Mouse (Mus musculus): ENCODE results near the gene Btnl9.
"Not testable (repeated sequence)": the region's sequence is repeated elsewhere in the genome, so short reads cannot be mapped to it uniquely, and the experiment has no call there.

Gene Btnl9

GRCm38 (mm10) chr11:49176047-49176779 lies 10.7 kb downstream of the Btnl9 start:
- DNase-seq (ENCODE audit: low spot score in 2 of 2) = not testable (repeated sequence)

- no peak for DNase-seq (ENCODE audit: low spot score in 2 of 2)
Measured at GRCm38 (mm10) chr11:49175345-49175744, 11.6 kb downstream of the Btnl9 start.

GRCm38 (mm10) chr11:49170576-49170975 lies 16.4 kb downstream of the Btnl9 start:
- no peak for DNase-seq (ENCODE audit: low spot score in 2 of 2)

- DNase-seq (ENCODE audit: low spot score in 2 of 2) = no peak
Measured at GRCm38 (mm10) chr11:49168839-49169611, 17.9 kb downstream of the Btnl9 start.

GRCm38 (mm10) chr11:49156821-49157814 lies 29.8 kb downstream of the Btnl9 start:
- DNase-seq (ENCODE audit: low spot score in 2 of 2) = no peak

- no peak for DNase-seq (ENCODE audit: low spot score in 2 of 2)
Measured at GRCm38 (mm10) chr11:49154077-49154476, 32.9 kb downstream of the Btnl9 start, which contains the start of gene Olfr1394. TSS of gene Olfr1394 (plus strand) at chr11:49154377.

- DNase-seq (ENCODE audit: low spot score in 2 of 2) = no peak
Measured at GRCm38 (mm10) chr11:49141974-49142373, 45.0 kb downstream of the Btnl9 start, which contains the start of gene Olfr1395. TSS of gene Olfr1395 (plus strand) at chr11:49142274.

- no peak for DNase-seq (ENCODE audit: low spot score in 2 of 2)
Measured at GRCm38 (mm10) chr11:49124169-49124568, 62.8 kb downstream of the Btnl9 start.

- DNase-seq (ENCODE audit: low spot score in 2 of 2) = no peak
Measured at GRCm38 (mm10) chr11:49119635-49120034, 67.3 kb downstream of the Btnl9 start.

Measured in spleen, postnatal 14 days (tissue).